Mouse (Mus musculus) layer of hippocampus, adult 18-20 months (tissue): ENCODE results near the gene Igfbp4. TPM values are rescaled to one million over a fixed set of nuclear protein-coding genes. Genes with fewer than 3 reads are reported as not detected.

Source experiments
- DNase-seq, 2 experiments: peaks; one replicate each; pipeline ENCODE4 v3.0.0; 2022; ENCODE audit warnings: low spot score in 2 of 2
- total RNA-seq, 2 experiments: library from RNA; stranded (reverse); gene quantifications; 2 replicates each; pipeline ENCODE4 v1.2.3; 2021

The Igfbp4 gene
- total RNA-seq, 2 experiments from 2014 or later = 74.6 to 94.0 TPM

DNA sequence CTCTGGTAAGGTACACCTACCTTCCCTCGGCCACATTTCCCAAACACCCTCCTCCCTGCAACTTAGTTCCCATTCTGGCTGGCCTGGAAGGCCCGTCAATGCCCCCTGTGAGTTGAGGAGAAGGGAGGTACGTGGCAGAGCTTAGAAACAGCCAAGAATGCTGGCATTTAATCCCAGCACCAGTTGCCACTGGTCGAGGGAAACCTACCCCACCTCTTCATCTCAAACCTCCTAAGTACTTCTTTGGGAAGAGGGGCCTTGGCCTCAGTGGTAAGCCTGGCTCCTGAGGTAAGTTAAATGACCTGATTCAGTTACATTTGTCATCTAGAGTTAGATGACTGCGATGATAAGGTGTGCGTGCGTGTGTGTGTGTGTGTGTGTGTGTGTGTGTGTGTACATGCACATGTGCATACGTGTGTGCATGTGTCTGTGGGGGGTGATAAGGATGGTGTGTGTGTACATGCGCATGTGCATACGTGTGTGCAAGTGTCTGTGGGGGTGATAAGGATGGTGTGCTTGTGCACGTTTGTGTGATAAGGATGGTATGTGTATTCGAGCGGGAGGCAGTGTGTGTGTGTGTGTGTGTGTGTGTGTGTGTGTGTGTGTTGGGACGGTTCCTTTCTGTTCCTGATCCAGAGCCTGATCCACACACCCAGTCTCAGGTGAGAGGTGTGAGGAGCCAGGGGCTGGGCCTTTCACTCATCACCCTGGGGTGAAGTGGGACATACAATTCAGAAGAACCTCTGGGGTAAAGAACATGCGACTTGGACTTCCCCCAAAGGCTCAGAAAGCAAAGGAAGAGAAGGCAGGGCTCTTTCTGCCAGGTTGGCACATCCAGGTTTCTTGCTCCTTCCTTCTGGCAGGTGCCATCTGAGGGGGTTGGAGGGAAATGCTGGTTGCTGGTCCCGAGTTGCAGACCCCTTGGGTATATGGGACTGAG lies 1.1 kb downstream of the Igfbp4 start:
- no peak for DNase-seq

DNA sequence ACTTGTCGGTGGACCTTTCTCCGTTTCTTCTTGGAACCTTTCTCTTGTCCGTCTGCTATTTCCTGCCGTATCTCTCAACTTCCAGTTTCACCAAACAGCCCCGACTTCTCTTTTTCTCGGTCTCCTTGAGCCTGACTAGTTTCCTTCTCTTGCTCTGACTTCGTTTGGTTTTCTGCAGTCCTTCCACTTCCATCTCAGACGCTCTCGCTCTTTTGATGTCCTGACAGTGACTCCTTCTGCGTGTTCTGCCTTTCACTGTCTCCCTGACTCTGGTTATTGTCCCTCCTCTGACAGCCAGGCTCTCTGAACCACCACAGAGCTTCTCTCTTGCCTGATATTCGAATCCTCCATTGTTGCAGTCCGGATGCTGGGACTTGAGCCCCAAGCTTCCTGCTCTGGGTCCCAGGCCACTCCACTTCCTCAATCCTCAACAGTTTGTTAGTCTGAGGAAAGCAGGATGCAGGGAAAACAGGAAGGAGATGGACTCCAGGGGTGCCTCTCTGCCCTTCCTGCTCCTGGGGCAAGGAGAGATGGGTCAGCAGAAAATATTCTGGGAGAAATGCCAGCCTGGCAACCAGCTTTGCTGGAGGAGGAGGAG lies 1.9 kb downstream of the Igfbp4 start:
- DNase-seq = no peak

DNA sequence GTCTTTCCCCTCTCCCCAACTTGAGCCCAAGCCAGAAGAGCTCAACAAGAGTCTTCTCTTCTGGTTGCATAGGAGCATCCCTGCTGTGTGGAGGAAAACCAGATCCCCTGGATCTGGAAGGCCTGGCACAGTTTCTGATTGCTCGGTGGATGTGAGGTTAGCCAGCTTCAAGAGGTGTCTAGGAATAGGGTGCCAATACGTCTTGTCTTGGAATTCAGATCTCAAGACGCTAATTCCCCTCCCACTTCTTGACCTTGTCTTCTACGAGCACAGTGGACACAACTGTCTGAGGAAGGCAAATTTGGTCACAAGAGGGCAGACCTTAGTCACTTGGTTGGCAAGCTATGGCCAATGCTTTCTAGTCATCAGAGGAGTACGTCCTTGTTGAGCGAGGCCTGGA lies 2.6 kb downstream of the Igfbp4 start:
- no peak for DNase-seq

DNA sequence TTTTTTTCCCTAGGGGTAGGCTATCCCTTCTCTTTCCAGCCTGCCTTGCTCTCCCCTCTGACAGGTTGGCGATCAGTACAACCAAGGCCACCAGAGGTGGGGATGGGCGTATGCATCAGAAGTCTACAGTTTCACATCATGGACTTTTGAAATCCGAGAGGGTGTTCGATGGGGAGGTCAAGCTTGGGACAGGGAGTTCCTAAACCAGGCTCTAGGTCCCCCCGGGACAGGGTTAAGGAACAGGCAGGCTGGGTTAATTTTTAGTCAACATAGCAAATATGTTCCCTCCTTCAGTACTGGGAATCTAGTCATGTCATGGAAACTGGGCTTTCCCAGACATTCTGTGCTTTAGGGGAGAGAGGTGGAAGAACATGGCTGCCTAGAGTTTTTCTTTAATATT lies 3.3 kb downstream of the Igfbp4 start:
- no peak for DNase-seq

DNA sequence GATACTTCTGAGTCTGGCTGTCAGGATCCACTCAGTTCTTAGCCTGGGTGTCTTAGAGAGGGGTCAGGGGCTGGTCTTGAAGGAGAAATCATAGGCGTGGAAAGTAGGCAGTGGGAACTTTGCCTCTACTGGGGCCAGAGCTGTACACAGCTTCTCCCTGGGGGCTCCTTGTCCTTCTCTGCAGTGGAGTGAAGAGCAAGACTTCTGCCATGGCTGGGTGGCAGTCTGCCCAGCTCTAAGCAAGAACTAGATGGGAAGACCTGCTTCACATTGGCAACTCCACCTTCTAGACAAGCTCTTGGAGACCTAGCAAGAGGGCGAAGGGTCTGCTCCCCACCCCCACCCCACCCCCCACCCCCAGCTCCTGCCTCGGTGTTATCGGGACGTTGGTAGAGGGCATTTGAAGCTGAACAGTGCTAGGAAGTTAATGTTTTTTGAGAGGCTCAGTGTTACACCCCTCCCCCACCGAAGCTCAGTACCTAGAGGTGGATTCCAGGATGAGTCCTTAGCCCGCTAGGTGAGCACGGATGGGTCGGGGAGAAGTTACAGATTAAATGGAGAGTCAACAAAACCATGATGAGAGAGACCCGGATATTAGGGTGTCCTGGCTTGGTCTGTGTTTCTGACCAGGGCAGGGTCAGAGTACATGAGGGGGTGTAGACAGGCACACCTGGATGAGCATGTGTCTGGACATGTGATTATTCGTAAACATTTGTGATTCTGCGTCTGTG lies 4.3 kb downstream of the Igfbp4 start:
- no peak for DNase-seq

DNA sequence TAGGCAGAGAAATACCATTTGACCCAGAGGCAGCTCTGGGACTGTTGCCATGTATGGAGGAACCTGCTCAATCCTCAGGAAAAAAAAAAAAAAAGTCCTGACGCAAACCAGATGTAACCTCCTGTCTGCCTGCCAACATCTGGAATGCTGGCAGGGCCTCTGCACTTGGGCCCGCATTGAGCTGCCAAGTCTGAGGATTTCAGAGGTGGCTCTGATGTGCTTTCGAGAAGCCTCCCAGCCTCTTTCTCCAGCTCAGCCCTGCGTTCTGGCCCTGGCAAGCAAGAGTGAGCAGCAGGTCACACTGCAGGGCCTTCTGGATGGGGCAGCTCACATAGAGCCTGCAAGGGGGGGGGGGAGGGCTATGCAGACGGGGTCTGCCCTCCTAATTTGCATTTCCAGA lies 6.1 kb downstream of the Igfbp4 start:
- no peak for DNase-seq

DNA sequence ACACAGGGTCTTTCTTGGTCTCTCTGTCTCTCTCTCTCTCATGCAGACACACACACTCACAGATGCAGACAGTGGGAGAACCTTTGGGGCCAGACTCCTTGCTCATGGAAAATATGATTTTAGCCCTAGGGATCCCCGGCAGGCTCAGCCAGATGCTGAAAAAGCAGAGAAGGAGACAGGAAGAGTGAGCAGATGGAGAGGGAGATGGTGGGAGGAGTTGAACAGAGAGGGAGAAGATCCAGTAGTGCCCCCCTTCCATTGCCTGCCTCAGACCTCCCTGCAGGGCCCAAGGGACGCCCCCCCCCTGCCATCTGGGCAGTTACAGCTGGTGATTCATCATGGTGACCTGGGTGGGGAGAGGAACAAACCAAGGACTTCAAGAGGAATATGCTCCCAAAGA lies 6.6 kb downstream of the Igfbp4 start:
- no peak for DNase-seq

DNA sequence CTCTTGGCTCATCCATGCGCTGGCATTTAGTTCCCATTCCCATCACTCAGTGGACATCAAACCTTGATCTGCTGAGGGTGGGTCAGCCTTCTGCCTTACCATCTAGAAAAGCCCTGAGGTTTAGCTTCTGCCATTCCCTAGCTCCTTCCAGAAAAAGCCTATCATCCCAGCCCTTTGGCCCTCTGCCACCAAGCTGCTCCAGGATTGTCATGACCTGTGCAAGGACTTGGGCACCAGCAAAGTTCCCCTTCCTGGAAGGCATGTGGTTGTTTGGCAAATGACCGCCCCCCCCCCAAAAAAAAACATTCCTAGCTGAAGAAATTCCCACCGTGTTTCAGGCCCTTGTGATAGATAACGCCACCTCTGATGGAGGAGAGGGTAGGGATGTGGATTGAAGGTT lies 14.1 kb downstream of the Igfbp4 start:
- DNase-seq = no peak

DNA sequence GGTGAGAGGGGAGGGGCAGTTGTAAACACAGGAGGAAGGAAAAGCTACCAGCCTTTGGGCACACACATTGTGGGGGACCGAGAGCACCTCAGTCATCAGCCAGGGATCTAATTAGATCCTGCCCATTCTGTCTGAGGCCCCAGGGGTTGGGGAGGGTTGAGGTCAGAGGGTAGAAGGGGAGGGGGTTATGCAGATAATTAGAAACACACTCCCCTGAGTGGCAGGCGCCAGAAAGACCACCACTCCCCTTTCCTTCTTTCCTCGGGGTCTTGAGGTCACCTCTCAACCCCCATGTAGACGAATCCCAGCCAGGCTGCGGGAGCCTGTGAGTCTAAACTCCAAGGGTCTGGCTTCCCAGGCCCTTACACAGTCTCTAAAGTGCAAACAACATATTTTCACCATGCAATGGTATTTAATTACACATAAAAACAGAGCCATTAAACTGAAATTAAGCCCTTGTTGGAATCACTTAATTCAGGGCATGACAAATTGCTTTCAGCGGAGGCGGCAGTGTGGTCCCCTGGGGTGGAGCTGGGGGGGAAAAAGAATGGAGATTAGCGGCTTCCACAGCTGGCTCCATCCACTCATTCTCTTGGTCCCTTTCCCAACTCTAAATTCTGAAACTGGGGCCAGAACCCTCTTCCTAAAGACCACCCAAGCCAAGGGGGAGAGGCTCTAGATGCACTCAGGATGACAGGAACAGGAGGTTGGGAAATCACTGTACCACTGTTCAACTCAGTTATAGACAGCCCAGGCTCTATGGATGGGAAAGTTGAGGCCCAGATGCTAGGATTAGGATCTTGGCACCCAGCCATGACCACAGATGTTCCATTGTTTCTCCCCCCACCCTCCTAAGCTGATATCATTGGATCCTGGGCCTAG lies 14.8 kb downstream of the Igfbp4 start:
- no peak for DNase-seq

DNA sequence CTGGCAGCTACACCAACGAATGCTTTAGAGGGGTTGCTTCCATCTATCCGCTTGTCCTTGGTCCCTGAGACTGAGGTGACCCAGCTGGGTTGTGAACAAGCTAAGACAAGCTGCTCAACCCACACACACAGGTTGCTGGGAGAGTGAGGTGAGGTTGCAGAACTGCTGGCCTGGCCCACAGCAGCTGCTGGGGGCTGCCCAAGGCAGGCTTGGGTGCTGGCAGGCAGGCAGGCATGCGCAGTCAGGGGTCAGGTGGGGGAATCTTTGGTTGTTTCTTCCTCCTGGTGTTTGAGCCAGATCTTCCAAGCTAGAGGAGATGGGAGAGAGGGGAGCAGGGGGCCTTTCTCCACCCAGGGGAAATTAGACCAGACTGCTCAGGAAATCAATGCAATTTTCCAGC lies 19.4 kb downstream of the Igfbp4 start:
- DNase-seq = no peak

DNA sequence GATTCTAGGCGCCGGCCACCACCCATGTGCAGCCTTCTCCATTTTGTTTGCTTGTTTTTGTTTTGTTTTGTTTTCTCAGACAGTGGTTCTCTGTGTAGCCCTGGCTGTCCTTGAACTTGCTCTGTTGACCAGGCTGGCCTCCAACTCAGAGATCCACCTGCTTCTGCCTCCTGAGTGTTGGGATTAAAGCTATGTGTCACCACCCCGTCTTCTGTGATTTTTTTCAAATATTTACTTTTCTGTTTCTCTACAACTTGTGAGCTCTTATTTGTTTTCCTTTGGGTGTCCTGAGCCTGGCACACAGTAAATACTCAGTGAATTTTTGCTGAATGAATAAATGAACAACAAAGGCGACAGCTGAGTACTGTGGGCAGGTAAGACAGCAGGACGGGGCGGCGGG lies 21.6 kb downstream of the Igfbp4 start:
- no peak for DNase-seq

DNA sequence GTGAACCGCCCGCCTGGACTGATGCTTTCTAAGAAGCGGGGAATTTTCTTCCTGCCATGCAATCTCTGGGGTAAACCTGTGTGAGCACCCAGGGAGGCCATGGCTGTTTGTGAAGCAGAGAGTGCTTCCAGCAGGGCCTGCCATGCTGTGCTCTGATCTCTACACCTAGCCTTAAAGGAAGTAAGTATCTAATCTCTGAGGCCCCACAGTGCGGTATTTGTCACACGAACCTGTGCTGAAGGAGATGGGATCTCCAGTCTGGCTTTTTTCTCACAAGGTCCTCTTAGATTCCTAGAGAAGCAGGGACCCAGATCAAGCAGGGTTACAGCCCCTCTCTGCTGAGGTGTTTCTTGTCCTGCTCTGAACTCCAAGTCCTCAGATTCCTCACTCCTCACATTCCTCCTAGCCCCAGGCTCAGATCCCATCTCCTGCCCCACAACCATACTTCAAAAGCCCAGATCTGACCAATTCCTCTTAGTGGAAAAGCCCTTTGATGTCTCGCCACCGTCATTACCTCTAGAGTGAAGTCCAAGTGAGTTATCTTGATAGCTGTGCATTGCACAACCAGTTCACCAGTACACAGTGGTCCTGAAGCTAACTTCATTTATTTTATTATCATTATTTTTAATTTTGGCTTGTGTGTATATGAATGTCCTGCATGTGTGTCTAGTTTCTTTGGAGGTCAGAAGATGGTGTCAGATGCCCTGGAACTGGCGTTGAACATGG lies 22.5 kb downstream of the Igfbp4 start:
- no peak for DNase-seq

DNA sequence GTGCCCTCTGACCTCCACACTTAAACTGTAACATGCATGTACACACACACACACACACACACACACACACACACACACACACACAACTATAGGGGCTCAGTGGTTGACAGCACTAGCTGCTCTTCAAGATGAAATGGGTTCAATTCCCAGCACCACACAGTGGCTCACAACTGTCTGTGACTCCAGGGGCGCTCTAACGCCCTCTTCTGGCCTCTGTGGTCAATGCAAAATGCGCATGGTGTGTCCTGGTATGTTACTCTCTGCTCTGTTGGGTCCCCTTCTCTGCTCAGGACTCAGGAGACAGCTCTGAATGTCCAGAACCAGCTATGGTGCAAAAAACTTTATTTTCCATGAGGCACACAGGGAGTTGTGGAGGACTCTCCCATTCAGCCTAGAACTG lies 24.3 kb downstream of the Igfbp4 start:
- no peak for DNase-seq

DNA sequence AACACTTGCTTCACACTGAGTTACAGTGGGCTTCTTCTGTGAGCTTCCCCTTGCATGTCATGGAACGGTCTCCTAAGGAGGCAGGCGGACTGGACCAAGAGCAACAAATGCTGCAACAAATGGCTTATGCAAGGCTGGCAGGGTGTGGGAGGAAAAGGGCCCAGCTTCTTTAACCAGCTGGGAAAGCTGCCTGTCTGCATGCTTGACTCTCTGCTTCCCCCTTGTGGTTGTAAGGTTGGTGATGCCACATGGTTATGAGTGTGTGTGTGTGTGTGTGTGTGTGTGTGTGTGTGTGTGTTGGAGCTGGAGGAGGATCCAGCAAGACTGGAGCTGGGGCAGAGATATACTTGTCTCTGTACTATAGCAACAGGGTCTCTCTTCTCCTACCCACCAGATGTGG lies 24.9 kb downstream of the Igfbp4 start:
- DNase-seq = peak; percentile 68 to 90

DNA sequence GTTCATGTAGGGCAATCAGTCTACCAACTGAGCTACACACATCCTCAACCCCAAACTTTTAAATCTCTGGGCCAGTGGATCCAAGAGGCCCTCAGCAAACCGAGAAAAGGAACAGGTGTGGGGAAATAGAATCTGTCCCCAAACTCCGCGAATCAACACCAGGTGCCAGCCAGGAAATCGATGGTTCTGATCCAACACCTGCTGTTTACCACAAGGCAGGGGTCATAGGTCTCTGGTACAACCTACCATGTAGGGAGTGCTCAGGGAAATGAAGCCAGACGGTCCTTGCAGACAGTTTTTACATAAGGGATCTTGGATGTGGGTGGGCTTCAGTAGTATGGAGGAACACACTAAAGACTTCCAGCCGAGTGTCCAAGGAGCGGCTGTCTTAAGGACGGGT lies 26.5 kb downstream of the Igfbp4 start:
- DNase-seq = no peak

DNA sequence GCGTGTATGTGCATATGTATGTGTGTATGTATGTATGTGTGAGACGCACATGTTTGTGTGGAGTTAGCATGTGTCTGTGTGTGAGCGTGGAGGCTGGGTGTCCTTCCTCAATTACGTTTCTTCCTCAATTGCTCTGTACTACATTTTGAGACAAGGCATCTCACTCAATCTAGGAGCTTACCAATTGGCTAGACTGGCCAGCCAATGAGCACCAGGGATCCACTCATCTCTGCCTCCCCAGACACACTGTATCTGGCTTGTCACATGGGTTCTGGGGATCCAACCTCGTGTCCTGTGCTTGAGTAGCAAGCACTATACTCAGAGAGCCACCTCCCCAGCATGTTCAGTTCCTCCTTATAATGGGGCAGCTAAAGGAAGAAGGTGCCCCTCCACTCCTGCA lies 27.4 kb downstream of the Igfbp4 start:
- no peak for DNase-seq

DNA sequence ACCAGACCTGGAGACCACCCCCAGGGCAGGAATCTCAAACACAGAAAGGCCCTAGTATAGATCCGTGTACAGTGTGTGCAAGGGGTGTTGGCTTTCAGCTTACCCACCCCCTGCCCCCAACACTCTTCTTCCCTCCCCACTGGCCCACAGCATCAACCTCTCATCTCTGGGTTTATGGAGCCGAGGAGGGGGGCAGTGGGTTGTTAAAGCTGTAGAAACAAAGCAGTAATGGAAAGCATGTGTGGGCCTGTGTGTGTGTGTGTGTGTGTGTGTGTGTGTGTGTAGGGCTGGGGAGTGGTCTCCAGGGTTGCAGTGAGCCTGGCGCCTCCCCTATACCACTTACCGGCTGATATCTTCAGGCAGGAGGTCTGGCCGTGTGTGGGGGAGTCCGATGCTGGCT lies 30.8 kb downstream of the Igfbp4 start:
- no peak for DNase-seq

DNA sequence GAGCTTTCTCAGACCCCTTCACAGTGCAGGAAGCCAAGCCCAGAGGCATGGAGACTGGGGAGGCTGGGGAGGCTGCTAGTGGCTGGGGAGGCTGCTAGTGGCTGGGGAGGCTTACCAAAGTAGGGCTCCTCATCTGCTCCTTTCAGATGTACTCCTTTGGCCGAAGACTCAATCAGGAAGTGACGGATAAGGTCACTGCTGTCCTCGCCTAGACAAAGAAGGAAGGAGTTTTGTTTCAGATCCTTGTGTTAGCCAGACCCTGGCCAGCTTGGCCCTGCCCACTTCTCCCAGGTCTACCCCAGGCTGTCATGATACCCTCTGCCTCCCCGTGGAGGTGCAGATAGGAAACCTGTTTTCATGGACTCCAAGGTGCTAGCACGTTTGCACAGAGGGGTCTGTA lies 32.7 kb downstream of the Igfbp4 start:
- no peak for DNase-seq

DNA sequence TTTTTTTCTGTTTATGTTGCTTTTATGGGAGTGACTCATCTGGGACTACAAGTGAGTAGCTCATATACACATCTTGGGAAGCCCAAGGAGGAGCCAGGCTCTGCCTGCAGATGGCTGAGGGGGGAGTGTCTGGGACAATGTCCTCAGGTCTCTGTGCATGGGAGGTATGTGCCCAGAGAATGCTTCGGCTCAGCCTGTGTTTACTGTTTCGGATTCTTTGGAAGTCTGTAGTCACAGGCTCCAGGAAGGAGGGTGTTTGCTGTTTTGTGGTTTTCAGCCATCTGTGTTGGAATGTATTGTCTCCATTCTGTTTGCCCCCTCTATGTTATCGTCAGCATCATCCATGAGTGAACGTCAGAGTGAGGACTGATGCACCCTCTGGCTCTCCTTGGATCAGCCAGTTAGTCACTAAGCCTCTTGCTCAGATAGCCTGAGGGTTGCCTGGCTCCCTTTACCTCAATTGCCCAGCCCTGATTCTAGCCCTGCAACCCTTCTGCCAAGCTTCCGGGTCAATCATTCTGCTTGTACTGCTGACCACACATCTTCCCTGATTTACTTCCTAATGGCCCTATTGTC lies 35.8 kb downstream of the Igfbp4 start:
- peak; percentile 15 to 30 for DNase-seq

DNA sequence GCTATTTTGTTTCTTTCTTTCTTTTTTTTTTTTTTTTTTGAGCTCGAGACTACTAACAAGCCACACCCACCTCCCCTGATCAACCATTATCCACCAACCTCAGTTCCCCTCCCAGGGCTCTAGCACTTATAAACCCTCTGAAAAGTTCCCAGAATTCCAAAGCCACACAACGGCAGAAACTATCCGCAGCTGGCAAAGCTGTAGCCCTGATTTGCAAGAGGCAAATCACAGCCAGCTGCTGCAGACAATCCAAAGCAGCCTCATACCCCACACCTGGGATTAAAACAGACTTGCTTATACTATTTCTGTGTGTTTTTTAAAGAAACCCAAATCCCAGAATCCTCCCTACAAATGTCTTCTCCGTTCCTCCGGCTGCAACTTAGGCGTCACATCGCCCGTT lies 36.8 kb downstream of the Igfbp4 start:
- DNase-seq = no peak
